Mouse (Mus musculus) spleen, adult 2 months (tissue): Measurements from ENCODE around the gene Pbx3. TPM values are rescaled to one million over a fixed set of nuclear protein-coding genes. Genes with fewer than 3 reads are reported as not detected.

Experiments
- DNase-seq, 2 experiments: peaks; one replicate each; pipeline versions ENCODE4 v3.0.0 to v3.0.0-alpha.2; 2012 to 2021; ENCODE audit warnings: low spot score in 2 of 2, low read depth in 1 of 2
- H3K27ac ChIP-seq: fragments of 200-500 bp; 2 replicates; pipeline ENCODE4 v1.5.1; 2012; ENCODE audit warnings: low read length, inconsistent platforms; ENCODE audit not compliant: insufficient read depth
- H3K27me3 ChIP-seq: fragments of 200-500 bp; 2 replicates; pipeline ENCODE4 v1.6.1; 2012; ENCODE audit warnings: mild to moderate bottlenecking, moderate library complexity, low read length, inconsistent platforms; ENCODE audit not compliant: control insufficient read depth, insufficient read depth
- H3K36me3 ChIP-seq: fragments of 200-500 bp; 2 replicates; pipeline ENCODE4 v1.6.1; 2012; ENCODE audit warnings: mild to moderate bottlenecking, low read length, inconsistent platforms; ENCODE audit not compliant: control insufficient read depth, insufficient read depth
- H3K4me1 ChIP-seq: fragments of 200-500 bp; 2 replicates; pipeline ENCODE4 v1.6.1; 2011; ENCODE audit warnings: inconsistent platforms; ENCODE audit not compliant: control insufficient read depth, insufficient read depth, insufficient read length
- H3K4me3 ChIP-seq: fragments of 200-500 bp; 2 replicates; pipeline ENCODE4 v1.5.1; 2011; ENCODE audit warnings: mild to moderate bottlenecking, inconsistent platforms; ENCODE audit not compliant: insufficient read depth, insufficient read length; ENCODE audit errors: extremely low read depth
- CTCF ChIP-seq: fragments of 200-500 bp; IDR thresholded peaks from 2 replicates; pipeline ENCODE4 v1.5.1; 2011; ENCODE audit warnings: mild to moderate bottlenecking, inconsistent platforms; ENCODE audit not compliant: insufficient read depth, insufficient read length, insufficient replicate concordance; ENCODE audit errors: extremely low read depth
- POLR2A ChIP-seq: fragments of 200-500 bp; IDR thresholded peaks from 2 replicates; pipeline ENCODE4 v1.6.1; 2011; ENCODE audit warnings: low read depth, low read length, inconsistent platforms
- whole genome bisulfite sequencing: fragments of 180-500 bp; shearing (Covaris S2); methylation state at CpG from one replicate; pipeline ENCODE4 v1.1.7; 2018; 5-methylcytosine and 5-hydroxymethylcytosine counted together
- polyA plus RNA-seq: library from polyadenylated mRNA; depleted of rRNA; stranded (reverse); fragments of >200 nt; gene quantifications from 2 replicates; pipeline ENCODE4 v1.2.3, GENCODE M21; 2012

Gene Pbx3
- polyA plus RNA-seq, 1 experiment = 4.3 TPM

DNA sequence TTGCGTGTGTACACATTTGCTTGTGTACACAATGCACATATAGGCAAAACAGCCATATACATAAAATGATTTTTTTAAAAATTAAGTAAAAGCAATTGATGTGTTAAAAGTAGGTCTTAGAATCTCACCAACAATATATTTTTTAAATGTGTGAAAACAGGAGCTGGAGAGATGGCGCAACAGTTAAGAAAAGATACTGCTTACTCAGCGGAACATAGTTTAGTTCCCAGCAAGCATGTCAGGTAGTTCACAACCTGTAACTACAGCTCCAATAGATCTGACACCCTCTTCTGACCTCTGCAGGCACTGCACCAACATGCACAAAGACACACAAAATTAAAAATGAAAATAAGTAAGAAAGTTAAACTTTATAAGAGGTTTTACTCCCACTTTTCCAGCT is 74.7 kb downstream of the Pbx3 start:
- TF ChIP-seq CTCF (no peak), POLR2A (no peak)
- H3K4me1 ChIP-seq = no peaks in the 10 kb centered on the region
- no peaks in the 10 kb centered on the region for H3K36me3 ChIP-seq
- H3K27ac ChIP-seq = no peak overlapping the region
- H3K27me3 ChIP-seq = no peaks in the 10 kb centered on the region
- no peak for DNase-seq
- no peak overlapping the region for H3K4me3 ChIP-seq
- WGBS = over 99% methylated on average over 3 of the region's 3 CpGs

GRCm38 (mm10) chr2:34289726-34290125 is 83.2 kb downstream of the Pbx3 start:
- no peak overlapping the region for H3K27ac ChIP-seq
- no peak for DNase-seq
- H3K4me3 ChIP-seq = no peak overlapping the region
- TF ChIP-seq CTCF (no peak), POLR2A (no peak)
- 79% methylated on average over 1 of the region's 1 CpGs for whole genome bisulfite sequencing
- H3K4me1 ChIP-seq = no peaks in the 10 kb centered on the region
- no peaks in the 10 kb centered on the region for H3K36me3 ChIP-seq
- H3K27me3 ChIP-seq = no peaks in the 10 kb centered on the region

GRCm38 (mm10) chr2:34284239-34284638 is 88.7 kb downstream of the Pbx3 start:
- Histone ChIP-seq H3K36me3 (no peaks in the 10 kb centered on the region), H3K27me3 (no peaks in the 10 kb centered on the region), H3K4me1 (no peaks in the 10 kb centered on the region), H3K4me3 (no peak overlapping the region), H3K27ac (no peak overlapping the region)
- WGBS = 82% methylated on average over 2 of the region's 2 CpGs
- no peak for DNase-seq
- no peak for TF ChIP-seq POLR2A
- no peak for TF ChIP-seq CTCF

- TF ChIP-seq POLR2A (no peak), CTCF (no peak)
- Histone ChIP-seq H3K27ac (no peak overlapping the region), H3K4me3 (no peak overlapping the region), H3K36me3 (no peaks in the 10 kb centered on the region), H3K27me3 (no peaks in the 10 kb centered on the region), H3K4me1 (no peaks in the 10 kb centered on the region)
- no peak for DNase-seq
- WGBS = 95% methylated on average over 3 of the region's 3 CpGs
These were observed 91.9 kb downstream of the Pbx3 start for GRCm38 (mm10) chr2:34280996-34281395.

DNA sequence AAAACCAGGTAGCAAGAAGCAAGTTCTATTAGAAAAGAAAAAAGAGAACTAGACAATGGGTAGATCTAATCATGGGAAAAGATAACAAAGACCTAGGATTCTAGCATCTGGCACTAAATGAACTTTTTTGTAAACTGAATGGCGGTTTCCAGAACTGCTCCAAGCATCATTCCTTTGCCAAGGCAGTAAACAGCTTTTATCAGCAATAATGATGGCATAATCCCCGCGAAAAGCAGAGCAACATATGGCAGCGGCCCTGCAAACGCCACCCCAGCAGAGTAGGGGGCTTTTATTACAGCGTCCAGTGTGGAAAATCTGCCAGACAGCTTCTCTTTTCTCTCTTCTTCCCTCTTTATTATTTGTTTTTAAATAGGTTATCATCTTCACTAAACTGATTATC is 93.2 kb downstream of the Pbx3 start:
- H3K4me1 ChIP-seq = no peaks in the 10 kb centered on the region
- TF ChIP-seq POLR2A (no peak), CTCF (no peak)

GRCm38 (mm10) chr2:34275630-34276193 is 97.2 kb downstream of the Pbx3 start:
- no peak for DNase-seq
- H3K4me1 ChIP-seq = no peaks in the 10 kb centered on the region
- H3K36me3 ChIP-seq = no peaks in the 10 kb centered on the region
- 92% methylated on average over 10 of the region's 10 CpGs for WGBS
- H3K27ac ChIP-seq = no peak overlapping the region
- no peaks in the 10 kb centered on the region for H3K27me3 ChIP-seq
- no peak overlapping the region for H3K4me3 ChIP-seq
- TF ChIP-seq POLR2A = no peak
- no peak for TF ChIP-seq CTCF

More for the DNA sequence above, 93.2 kb downstream of the Pbx3 start:
- no peak overlapping the region for H3K27ac ChIP-seq
- no peaks in the 10 kb centered on the region for H3K36me3 ChIP-seq
- 85% methylated on average over 6 of the region's 6 CpGs for WGBS
- no peak overlapping the region for H3K4me3 ChIP-seq
- no peak for DNase-seq
- H3K27me3 ChIP-seq = no peaks in the 10 kb centered on the region

DNA sequence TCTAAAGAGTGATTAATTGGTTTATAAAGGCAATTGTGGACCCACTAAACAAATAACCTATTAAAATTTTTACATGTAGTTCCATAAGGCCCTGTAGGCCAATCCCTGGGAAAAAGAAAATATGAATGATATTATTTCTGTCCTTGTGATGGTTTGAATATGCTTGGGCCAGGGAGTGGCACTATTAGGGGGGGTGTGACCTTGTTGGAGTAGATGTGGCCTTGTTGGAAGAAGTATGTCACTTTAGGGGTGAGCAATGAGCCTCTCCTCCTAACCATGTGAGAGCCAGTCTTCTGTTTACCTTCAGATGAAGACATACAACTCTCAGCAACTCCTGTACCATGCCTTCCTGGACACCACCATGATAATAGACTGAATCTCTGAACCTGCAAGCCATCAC is 110.9 kb downstream of the Pbx3 start:
- TF ChIP-seq POLR2A (no peak), CTCF (no peak)
- H3K4me1 ChIP-seq = no peaks in the 10 kb centered on the region
- no peak overlapping the region for H3K4me3 ChIP-seq
- no peak for DNase-seq
- no peaks in the 10 kb centered on the region; the same call in 1 of the 2 replicates for H3K27me3 ChIP-seq
- H3K27ac ChIP-seq = no peak overlapping the region
- H3K36me3 ChIP-seq = no peaks in the 10 kb centered on the region
